Mouse (Mus musculus): ENCODE measurements at regions not wholly inside any gene's neighbourhood (a gene's known extent, or its start where the extent isn't known, plus 50 kb on each side); places are given as distances from the start of the nearest gene placed in this dataset.

- no peak for DNase-seq
Observed at GRCm38 (mm10) chr13:99056432-99057292, 72.3 kb upstream of the 1700024P04Rik start.

- no peak for DNase-seq
Observed at GRCm38 (mm10) chr13:99055609-99056321, 71.4 kb upstream of the 1700024P04Rik start.

- DNase-seq, result no peak
Observed at GRCm38 (mm10) chr13:99052076-99052475, 67.7 kb upstream of the 1700024P04Rik start.

GRCm38 (mm10) chr13:99049699-99050098 is 65.3 kb upstream of the 1700024P04Rik start:
- DNase-seq, result no peak

GRCm38 (mm10) chr13:99048651-99049100 is 64.3 kb upstream of the 1700024P04Rik start:
- DNase-seq, result no peak

- DNase-seq, result no peak
Observed at GRCm38 (mm10) chr13:99047219-99047618, 62.9 kb upstream of the 1700024P04Rik start.

GRCm38 (mm10) chr13:99046737-99047136 is 62.4 kb upstream of the 1700024P04Rik start:
- no peak for DNase-seq

GRCm38 (mm10) chr13:99042086-99042485 is 57.7 kb upstream of the 1700024P04Rik start:
- DNase-seq, result no peak

- DNase-seq, result no peak
Observed at GRCm38 (mm10) chr13:99041256-99041655, 56.9 kb upstream of the 1700024P04Rik start.

- DNase-seq, result no peak
Observed at GRCm38 (mm10) chr13:99040846-99041245, 56.5 kb upstream of the 1700024P04Rik start.

- no peak for DNase-seq
Observed at GRCm38 (mm10) chr13:99040171-99040570, 55.8 kb upstream of the 1700024P04Rik start.

- DNase-seq, result no peak
Observed at GRCm38 (mm10) chr13:99039063-99039385, 54.7 kb upstream of the 1700024P04Rik start.

- DNase-seq, result no peak
Observed at GRCm38 (mm10) chr13:99038198-99039062, 54.1 kb upstream of the 1700024P04Rik start.

GRCm38 (mm10) chr13:99037131-99037530 is 52.8 kb upstream of the 1700024P04Rik start:
- DNase-seq, result no peak

All from cerebellum, adult 11-12 months (tissue).